Mouse (Mus musculus): ENCODE results near the gene Ddx41. TPM values are rescaled to one million over a fixed set of nuclear protein-coding genes. Genes with fewer than 3 reads are reported as not detected.

The Ddx41 gene
- polyA plus RNA-seq, 1 experiment from 2014 or later, result 66.1 TPM

DNA sequence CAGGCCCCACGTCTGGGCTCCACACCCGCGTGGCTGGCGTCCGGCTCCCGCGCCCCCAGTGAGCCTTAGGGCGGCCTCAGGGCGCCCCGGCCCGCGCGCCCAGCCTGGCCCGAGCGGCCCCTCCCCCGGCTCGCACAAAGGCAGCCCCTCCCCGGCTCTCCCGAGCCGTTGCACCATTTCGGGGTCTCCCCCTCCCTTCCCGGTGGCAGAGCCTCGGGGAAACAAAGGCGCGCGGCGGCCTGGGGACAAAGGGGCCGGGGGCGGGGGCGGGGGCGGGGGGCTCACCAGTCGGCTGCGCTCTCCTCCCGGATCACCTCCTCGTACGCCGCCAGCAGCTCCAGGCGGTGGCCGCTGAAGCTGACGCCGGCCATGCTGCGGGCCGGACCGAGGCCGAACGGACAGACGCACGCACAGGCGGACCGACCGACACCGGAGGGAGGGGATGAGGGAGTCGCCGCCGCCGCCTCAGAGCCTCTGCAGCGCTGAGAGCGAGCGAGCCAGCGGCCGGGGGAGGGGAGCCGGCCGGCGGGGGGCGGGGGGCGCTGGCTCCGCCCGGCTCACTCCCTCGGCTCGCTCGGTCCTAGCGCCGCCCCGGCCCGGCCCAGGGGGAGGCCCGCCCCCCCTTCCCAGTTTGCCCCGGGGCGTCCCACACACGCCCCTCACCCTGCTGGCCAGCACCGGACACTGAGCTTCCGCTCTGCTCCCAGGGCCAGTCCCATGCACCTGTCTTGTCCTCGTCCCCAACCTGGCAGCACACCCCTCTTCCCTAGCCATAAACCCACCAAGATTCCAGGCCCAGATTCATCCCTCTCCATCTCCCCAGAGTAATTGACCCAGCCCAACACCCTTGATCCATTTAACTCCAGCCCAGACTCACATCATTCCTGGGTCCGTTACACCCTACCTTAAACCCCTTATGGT lies 48.6 kb downstream of the Ddx41 start, which contains the start of gene Dbn1:
TSS of gene Dbn1 (minus strand) at position 534 of the 921 bp plus-strand sequence.
- Histone ChIP-seq H3K27me3 (ENCODE audit: control insufficient read depth, insufficient read depth, low read depth, low read length) (peaks cover 3% of the 10 kb centered on the region; the same call in 1 of the 2 replicates), H3K36me3 (ENCODE audit: control insufficient read depth, insufficient read depth, low read length) (no peaks in the 10 kb centered on the region), H3K9me3 (ENCODE audit: control insufficient read depth, low read length) (no peaks in the 10 kb centered on the region), H3K4me1 (replicated peaks; ENCODE audit: control insufficient read depth, insufficient read depth, low read length) (peaks cover 40% of the 10 kb centered on the region), H3K4me2 (ENCODE audit: low read depth, low read length) (peak within 1 kb of the TSS; percentile 92), H3K9ac (ENCODE audit: low read length) (peak within 1 kb of the TSS; percentile 96), H3K27ac (ENCODE audit: low read length) (peak within 1 kb of the TSS; percentile 61), H3K4me3 (ENCODE audit: low read length) (peak within 1 kb of the TSS; percentile 86)
- 1% methylated on average over 38 of the region's 83 CpGs for WGBS
- peak; percentile 88 for ATAC-seq (ENCODE audit: low read depth)

GRCm38 (mm10) chr13:55486916-55487577 lies 49.4 kb downstream of the Ddx41 start:
- WGBS, result under 1% methylated on average over 29 of the region's 29 CpGs
- Histone ChIP-seq H3K4me3 (ENCODE audit: low read length) (peak overlapping the region; percentile 86), H3K4me2 (ENCODE audit: low read depth, low read length) (peak overlapping the region; percentile 92), H3K4me1 (replicated peaks; ENCODE audit: control insufficient read depth, insufficient read depth, low read length) (peaks cover 44% of the 10 kb centered on the region), H3K9ac (ENCODE audit: low read length) (peak overlapping the region; percentile 96), H3K36me3 (ENCODE audit: control insufficient read depth, insufficient read depth, low read length) (peaks cover 4% of the 10 kb centered on the region; the same call in 1 of the 2 replicates), H3K9me3 (ENCODE audit: control insufficient read depth, low read length) (no peaks in the 10 kb centered on the region), H3K27me3 (ENCODE audit: control insufficient read depth, insufficient read depth, low read depth, low read length) (peaks cover 3% of the 10 kb centered on the region; the same call in 1 of the 2 replicates), H3K27ac (ENCODE audit: low read length) (peak overlapping the region; percentile 61)
- ATAC-seq (ENCODE audit: low read depth), result peak; percentile 56

DNA sequence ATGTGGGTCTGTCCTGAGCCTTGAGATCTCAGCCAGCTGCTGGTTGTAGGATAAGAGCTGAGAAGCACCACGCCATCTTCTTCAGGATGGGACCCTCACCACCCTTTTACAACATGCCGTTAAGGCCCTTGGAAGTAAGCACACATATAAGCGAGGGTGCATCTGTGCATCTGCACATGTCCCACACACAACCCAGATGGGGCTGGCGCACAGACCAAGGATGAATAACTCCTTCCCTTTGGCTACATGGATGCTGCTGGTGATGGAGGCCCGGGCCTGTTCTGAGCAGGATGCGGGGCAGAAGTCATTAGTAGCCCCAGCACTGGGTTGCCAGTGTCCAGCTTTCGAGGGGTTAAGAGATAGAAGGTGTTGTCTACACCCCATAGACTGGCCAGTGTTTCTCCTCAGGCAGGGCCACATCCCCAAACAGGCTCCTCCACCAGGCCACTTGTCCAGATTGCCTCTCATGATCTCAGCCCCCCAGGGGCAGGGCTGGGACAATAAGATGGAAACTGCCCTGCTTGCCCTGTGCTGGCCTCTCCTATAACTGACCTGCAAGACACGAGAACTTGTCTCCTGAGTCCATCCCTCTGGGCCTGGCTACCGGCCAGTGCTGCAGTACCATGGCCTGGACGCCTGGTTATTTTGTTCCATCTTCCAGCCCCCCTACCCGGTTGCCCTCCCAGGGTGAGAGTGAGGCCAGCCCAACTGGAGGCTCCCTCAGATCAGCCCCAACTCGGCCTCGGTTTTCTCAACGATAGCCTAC lies 50.2 kb downstream of the Ddx41 start:
- Histone ChIP-seq H3K4me3 (ENCODE audit: low read length) (peak overlapping the region; percentile 86), H3K9ac (ENCODE audit: low read length) (peak overlapping the region; percentile 96), H3K4me1 (replicated peaks; ENCODE audit: control insufficient read depth, insufficient read depth, low read length) (peaks cover 44% of the 10 kb centered on the region), H3K9me3 (ENCODE audit: control insufficient read depth, low read length) (no peaks in the 10 kb centered on the region), H3K27me3 (ENCODE audit: control insufficient read depth, insufficient read depth, low read depth, low read length) (no peaks in the 10 kb centered on the region; the same call in 1 of the 2 replicates), H3K36me3 (ENCODE audit: control insufficient read depth, insufficient read depth, low read length) (peaks cover 9% of the 10 kb centered on the region), H3K4me2 (ENCODE audit: low read depth, low read length) (peak overlapping the region; percentile 92), H3K27ac (ENCODE audit: low read length) (no peak overlapping the region)
- ATAC-seq (ENCODE audit: low read depth), result no peak
- WGBS, result 38% methylated on average over 14 of the region's 14 CpGs

GRCm38 (mm10) chr13:55484520-55485088 lies 51.9 kb downstream of the Ddx41 start:
- Histone ChIP-seq H3K36me3 (ENCODE audit: control insufficient read depth, insufficient read depth, low read length) (peaks cover 22% of the 10 kb centered on the region), H3K9ac (ENCODE audit: low read length) (no peak overlapping the region), H3K9me3 (ENCODE audit: control insufficient read depth, low read length) (no peaks in the 10 kb centered on the region), H3K4me2 (ENCODE audit: low read depth, low read length) (no peak overlapping the region), H3K4me1 (replicated peaks; ENCODE audit: control insufficient read depth, insufficient read depth, low read length) (peaks cover 44% of the 10 kb centered on the region), H3K27ac (ENCODE audit: low read length) (no peak overlapping the region; the same call in 1 of the 2 replicates), H3K27me3 (ENCODE audit: control insufficient read depth, insufficient read depth, low read depth, low read length) (no peaks in the 10 kb centered on the region; the same call in 1 of the 2 replicates), H3K4me3 (ENCODE audit: low read length) (no peak overlapping the region)
- no peak for ATAC-seq (ENCODE audit: low read depth)
- 50% methylated on average over 7 of the region's 7 CpGs for WGBS

- Histone ChIP-seq H3K27ac (ENCODE audit: low read length) (no peak overlapping the region), H3K9ac (ENCODE audit: low read length) (no peak overlapping the region; the same call in 1 of the 2 replicates), H3K4me2 (ENCODE audit: low read depth, low read length) (no peak overlapping the region), H3K36me3 (ENCODE audit: control insufficient read depth, insufficient read depth, low read length) (peaks cover 22% of the 10 kb centered on the region), H3K4me1 (replicated peaks; ENCODE audit: control insufficient read depth, insufficient read depth, low read length) (peaks cover 44% of the 10 kb centered on the region), H3K27me3 (ENCODE audit: control insufficient read depth, insufficient read depth, low read depth, low read length) (no peaks in the 10 kb centered on the region; the same call in 1 of the 2 replicates), H3K9me3 (ENCODE audit: control insufficient read depth, low read length) (no peaks in the 10 kb centered on the region), H3K4me3 (ENCODE audit: low read length) (no peak overlapping the region)
- no peak for ATAC-seq (ENCODE audit: low read depth)
- 50% methylated on average over 15 of the region's 15 CpGs for WGBS
These were observed 52.9 kb downstream of the Ddx41 start for GRCm38 (mm10) chr13:55483593-55483992.

GRCm38 (mm10) chr13:55483071-55483470 lies 53.4 kb downstream of the Ddx41 start:
- H3K9me3 ChIP-seq (ENCODE audit: control insufficient read depth, low read length), result no peaks in the 10 kb centered on the region
- peak overlapping the region; percentile 9; the same call in 1 of the 2 replicates for H3K9ac ChIP-seq (ENCODE audit: low read length)
- ATAC-seq (ENCODE audit: low read depth), result no peak
- whole genome bisulfite sequencing, result 18% methylated on average over 9 of the region's 9 CpGs
- no peak overlapping the region for H3K4me2 ChIP-seq (ENCODE audit: low read depth, low read length)
- H3K36me3 ChIP-seq (ENCODE audit: control insufficient read depth, insufficient read depth, low read length), result peaks cover 22% of the 10 kb centered on the region
- H3K27me3 ChIP-seq (ENCODE audit: control insufficient read depth, insufficient read depth, low read depth, low read length), result no peaks in the 10 kb centered on the region; the same call in 1 of the 2 replicates
- peaks cover 43% of the 10 kb centered on the region for H3K4me1 ChIP-seq (replicated peaks; ENCODE audit: control insufficient read depth, insufficient read depth, low read length)
- no peak overlapping the region for H3K27ac ChIP-seq (ENCODE audit: low read length)
- no peak overlapping the region for H3K4me3 ChIP-seq (ENCODE audit: low read length)

DNA sequence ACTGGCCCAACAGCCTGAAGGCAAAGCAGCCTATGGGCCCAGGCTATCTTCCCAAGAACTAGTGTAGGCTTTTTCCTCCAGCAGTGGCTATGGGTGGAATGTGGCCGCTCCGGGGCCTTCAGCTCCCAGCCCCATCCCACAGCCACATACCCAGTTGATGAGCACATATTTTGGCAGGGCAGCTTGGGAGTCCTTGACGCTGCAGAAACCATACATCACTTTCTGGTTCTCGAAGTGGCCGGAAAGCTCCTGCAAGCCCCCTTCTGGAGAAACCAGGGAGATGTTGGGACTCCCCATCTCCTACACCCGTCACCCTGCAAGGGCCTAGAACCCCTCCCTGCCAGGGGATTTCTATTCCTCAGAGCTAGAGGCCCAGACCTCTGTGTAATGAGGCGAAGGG lies 53.9 kb downstream of the Ddx41 start:
- Histone ChIP-seq H3K36me3 (ENCODE audit: control insufficient read depth, insufficient read depth, low read length) (peaks cover 22% of the 10 kb centered on the region), H3K4me3 (ENCODE audit: low read length) (no peak overlapping the region), H3K4me1 (replicated peaks; ENCODE audit: control insufficient read depth, insufficient read depth, low read length) (peaks cover 42% of the 10 kb centered on the region), H3K9me3 (ENCODE audit: control insufficient read depth, low read length) (no peaks in the 10 kb centered on the region), H3K27me3 (ENCODE audit: control insufficient read depth, insufficient read depth, low read depth, low read length) (no peaks in the 10 kb centered on the region; the same call in 1 of the 2 replicates), H3K27ac (ENCODE audit: low read length) (no peak overlapping the region), H3K4me2 (ENCODE audit: low read depth, low read length) (no peak overlapping the region), H3K9ac (ENCODE audit: low read length) (0 out of 2 replicates have a peak overlapping the region, but pooled peaks have one; percentile 17)
- 0 out of 2 replicates have a peak, but pooled peaks have one; percentile 29 for ATAC-seq (ENCODE audit: low read depth)
- 54% methylated on average over 7 of the region's 7 CpGs for WGBS

Data from lung, embryonic 16.5 days (tissue).